Mouse (Mus musculus): ENCODE data around the gene Rc3h1. TPM values are rescaled to one million over a fixed set of nuclear protein-coding genes. Genes with fewer than 3 reads are reported as not detected.

Rc3h1 gene
- polyA plus RNA-seq, 1 experiment from 2014 or later: 8.1 TPM

DNA sequence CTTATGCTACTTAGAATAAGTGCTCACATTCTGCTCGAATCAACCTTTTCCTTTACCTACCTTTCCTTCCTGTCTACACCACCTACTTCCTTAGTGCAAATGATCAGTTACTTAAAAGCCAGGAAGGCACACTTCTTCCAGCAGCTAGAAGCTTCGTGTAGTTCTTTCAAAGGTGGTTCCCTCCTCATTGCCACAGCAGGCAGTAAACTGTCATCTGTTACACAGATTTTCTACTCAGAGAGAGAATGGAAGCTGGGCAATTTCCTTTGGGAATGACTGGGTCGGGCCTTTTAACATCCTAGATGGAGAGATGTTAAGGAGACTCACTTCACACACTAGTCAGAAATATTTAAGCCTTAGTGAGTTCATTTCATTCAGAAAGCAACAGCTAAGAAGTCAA lies 99.3 kb downstream of the Rc3h1 start:
- Histone ChIP-seq H3K9ac (no peak overlapping the region), H3K4me1 (no peaks in the 10 kb centered on the region), H3K9me3 (replicated peaks) (no peaks in the 10 kb centered on the region), H3K27ac (no peak overlapping the region), H3K36me3 (ENCODE audit: poor library complexity, severe bottlenecking) (peaks cover 7% of the 10 kb centered on the region), H3K4me3 (no peak overlapping the region), H3K4me2 (no peak overlapping the region), H3K27me3 (no peaks in the 10 kb centered on the region)
- WGBS: 80% methylated on average over 3 of the region's 3 CpGs
- no peak for ATAC-seq

DNA sequence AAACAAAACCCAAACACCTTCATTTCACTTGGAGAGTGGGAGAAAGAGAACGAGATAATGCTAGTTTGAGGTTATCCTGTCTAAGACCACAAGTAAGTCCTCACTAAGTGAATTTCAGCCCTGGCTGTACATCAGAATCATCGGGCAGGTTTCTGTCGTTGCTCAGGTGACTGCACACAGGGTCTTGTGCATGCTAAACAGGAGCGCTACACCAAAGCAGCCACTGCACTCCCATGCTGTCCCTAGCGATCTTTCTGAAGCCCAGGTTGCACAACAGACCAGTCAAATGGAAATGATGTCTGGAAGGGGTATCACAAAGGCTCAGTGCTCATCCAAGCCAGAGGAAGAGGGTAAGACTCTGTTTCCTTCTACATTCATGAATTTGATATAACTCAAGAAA lies 100.3 kb downstream of the Rc3h1 start:
- Histone ChIP-seq H3K27ac (no peak overlapping the region), H3K4me2 (no peak overlapping the region), H3K4me3 (no peak overlapping the region), H3K27me3 (no peaks in the 10 kb centered on the region), H3K9me3 (replicated peaks) (no peaks in the 10 kb centered on the region), H3K4me1 (no peaks in the 10 kb centered on the region), H3K9ac (no peak overlapping the region), H3K36me3 (ENCODE audit: poor library complexity, severe bottlenecking) (peaks cover 9% of the 10 kb centered on the region)
- no peak for ATAC-seq
- 78% methylated on average over 5 of the region's 5 CpGs for WGBS

DNA sequence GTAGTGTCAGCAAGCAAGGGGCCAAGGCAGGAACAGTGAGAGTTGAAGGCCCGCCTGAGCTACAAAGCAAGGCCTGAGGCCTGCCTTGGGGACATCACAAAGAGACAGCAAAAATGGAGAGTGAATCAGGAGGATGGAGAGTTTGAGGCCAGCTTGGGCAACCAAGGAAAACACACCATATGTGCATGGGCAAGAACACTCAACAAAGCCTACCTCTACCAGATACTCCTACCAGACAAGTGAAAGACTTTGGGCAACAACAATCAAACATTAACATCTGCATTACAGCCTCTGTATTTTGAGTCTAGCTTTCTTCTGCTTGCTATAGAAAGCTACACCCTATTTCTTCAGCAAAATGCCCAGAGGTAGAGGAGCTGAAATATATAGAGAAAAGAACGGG lies 101.8 kb downstream of the Rc3h1 start:
- no peaks in the 10 kb centered on the region for H3K4me1 ChIP-seq
- 90% methylated on average over 2 of the region's 2 CpGs for WGBS
- no peak for ATAC-seq

DNA sequence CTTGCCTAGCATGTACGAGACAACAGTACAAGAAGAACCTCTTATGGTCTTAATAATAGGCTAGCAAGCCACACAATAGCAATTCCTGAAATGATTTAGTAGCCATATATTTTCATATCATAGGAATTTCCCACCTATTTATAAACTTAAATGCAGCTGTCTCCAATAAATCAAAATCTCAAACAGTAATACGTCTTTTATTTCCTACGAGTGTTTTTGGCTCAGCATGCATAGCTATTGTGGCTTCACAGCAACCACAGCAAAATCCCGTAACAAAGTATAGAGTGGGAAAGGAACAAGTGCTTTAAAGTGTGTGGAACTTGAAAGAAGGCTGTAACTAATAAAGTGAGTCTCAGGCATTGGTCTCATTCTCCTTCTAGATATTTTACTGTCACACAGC lies 104.2 kb downstream of the Rc3h1 start:
- Histone ChIP-seq H3K27ac (no peak overlapping the region), H3K4me2 (no peak overlapping the region), H3K27me3 (no peaks in the 10 kb centered on the region), H3K4me3 (no peak overlapping the region), H3K9me3 (replicated peaks) (no peaks in the 10 kb centered on the region), H3K4me1 (no peaks in the 10 kb centered on the region), H3K9ac (no peak overlapping the region), H3K36me3 (ENCODE audit: poor library complexity, severe bottlenecking) (peaks cover 24% of the 10 kb centered on the region)
- WGBS: 89% methylated on average over 4 of the region's 4 CpGs
- no peak for ATAC-seq

More for the DNA sequence above, 101.8 kb downstream of the Rc3h1 start:
- Histone ChIP-seq H3K9me3 (replicated peaks) (no peaks in the 10 kb centered on the region), H3K9ac (no peak overlapping the region), H3K4me3 (no peak overlapping the region), H3K27me3 (no peaks in the 10 kb centered on the region), H3K36me3 (ENCODE audit: poor library complexity, severe bottlenecking) (peaks cover 22% of the 10 kb centered on the region), H3K27ac (no peak overlapping the region), H3K4me2 (no peak overlapping the region)

DNA sequence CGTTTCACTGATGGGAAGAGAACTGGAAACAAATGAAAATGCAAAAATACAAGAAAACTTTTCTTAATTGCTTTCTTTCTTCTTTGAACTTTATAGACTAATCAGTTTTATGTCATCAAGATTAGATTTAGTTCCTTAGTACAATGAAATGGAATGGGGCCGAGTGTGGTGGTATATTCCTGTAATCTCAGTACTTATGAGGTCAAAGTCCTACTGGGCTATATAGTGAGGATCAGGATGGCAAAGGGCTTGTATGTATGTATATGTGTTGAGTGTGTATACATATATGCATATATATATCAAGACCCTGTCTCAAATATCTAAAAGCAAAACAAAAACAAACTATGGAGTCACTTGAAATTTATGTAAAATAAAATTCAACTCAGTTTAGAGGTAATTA lies 110.2 kb downstream of the Rc3h1 start:
- Histone ChIP-seq H3K4me2 (no peak overlapping the region), H3K9ac (no peak overlapping the region), H3K4me1 (no peaks in the 10 kb centered on the region), H3K9me3 (replicated peaks) (no peaks in the 10 kb centered on the region), H3K4me3 (no peak overlapping the region), H3K36me3 (ENCODE audit: poor library complexity, severe bottlenecking) (peaks cover 54% of the 10 kb centered on the region), H3K27ac (no peak overlapping the region), H3K27me3 (no peaks in the 10 kb centered on the region)
- 84% methylated on average over 2 of the region's 2 CpGs for WGBS
- ATAC-seq: no peak

DNA sequence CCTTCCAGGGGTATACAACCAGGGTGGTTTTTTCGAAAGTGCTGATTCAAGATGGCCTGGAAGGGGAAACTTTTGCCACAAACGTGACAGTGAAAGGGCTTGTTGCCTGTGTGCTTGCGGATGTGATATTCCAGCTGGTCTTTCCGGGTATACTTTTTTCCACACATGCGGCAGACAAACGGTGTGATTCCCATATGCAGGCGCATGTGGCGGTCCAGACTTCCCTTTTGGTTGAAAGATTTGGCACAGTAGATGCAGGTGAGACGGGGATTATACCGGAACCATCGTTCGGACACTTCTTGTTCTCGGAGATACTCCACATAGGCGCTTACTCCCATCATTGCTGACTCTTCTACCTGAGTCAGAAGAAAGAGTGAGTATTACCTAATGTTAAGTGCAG lies 113.8 kb downstream of the Rc3h1 start:
- H3K4me3 ChIP-seq: no peak overlapping the region
- no peak overlapping the region for H3K4me2 ChIP-seq
- H3K27ac ChIP-seq: no peak overlapping the region
- WGBS: 97% methylated on average over 14 of the region's 14 CpGs
- H3K27me3 ChIP-seq: no peaks in the 10 kb centered on the region
- peaks cover 53% of the 10 kb centered on the region for H3K36me3 ChIP-seq (ENCODE audit: poor library complexity, severe bottlenecking)
- H3K9me3 ChIP-seq (replicated peaks): no peaks in the 10 kb centered on the region
- no peak for ATAC-seq
- H3K4me1 ChIP-seq: no peaks in the 10 kb centered on the region
- no peak overlapping the region for H3K9ac ChIP-seq

Other genes with a start within 250 kb of the Rc3h1 start
- 19.2 and 21.3 TPM in 2 replicates for gene Rabgap1l, start 113.2 kb upstream of the Rc3h1 start, polyA plus RNA-seq (2015; fragmentation: Nextera tagmentation; extraction: Ambion mirVana)
- gene Serpinc1, start 72.2 kb downstream of the Rc3h1 start, polyA plus RNA-seq (2015; fragmentation: Nextera tagmentation; extraction: Ambion mirVana): 3.2 and 3.8 TPM in 2 replicates
- 10.1 and 12.9 TPM in 2 replicates for gene Zbtb37, start 128.4 kb downstream of the Rc3h1 start, polyA plus RNA-seq (2015; fragmentation: Nextera tagmentation; extraction: Ambion mirVana)
- gene Dars2, start 164.2 kb downstream of the Rc3h1 start, polyA plus RNA-seq (2015; fragmentation: Nextera tagmentation; extraction: Ambion mirVana): 36.8 and 42.8 TPM in 2 replicates
- 33.0 and 36.5 TPM in 2 replicates for gene Cenpl, start 164.3 kb downstream of the Rc3h1 start, polyA plus RNA-seq (2015; fragmentation: Nextera tagmentation; extraction: Ambion mirVana)
- 16.4 and 17.2 TPM in 2 replicates for gene Klhl20, start 225.1 kb downstream of the Rc3h1 start, polyA plus RNA-seq (2015; fragmentation: Nextera tagmentation; extraction: Ambion mirVana)
- 12.6 and 13.0 TPM in 2 replicates for gene Ankrd45, start 236.3 kb downstream of the Rc3h1 start, polyA plus RNA-seq (2015; fragmentation: Nextera tagmentation; extraction: Ambion mirVana)